Mouse (Mus musculus) midbrain, postnatal 0 days (tissue): ENCODE measurements at regions not wholly inside any gene's neighbourhood (a gene's known extent, or its start where the extent isn't known, plus 50 kb on each side); places are given as distances from the start of the nearest gene placed in this dataset.

Experiments used
- ATAC-seq: fragments of 200-750 bp; cut with Nextera tagmentation; 2 replicates; pipeline ENCODE4 v1.8.0; 2017; ENCODE audit warnings: moderate number of reproducible peaks, mild to moderate bottlenecking, moderate TSS enrichment, moderate library complexity; ENCODE audit not compliant: low FRiP score
- DNase-seq: peaks from one replicate; pipeline ENCODE4 v3.0.0-alpha.2; 2015; ENCODE audit warnings: low spot score
- H3K27ac ChIP-seq: fragments of 300-500 bp; sonication (generic); 2 replicates; pipeline ENCODE4 v1.5.1; 2014; ENCODE audit warnings: low read depth, mild to moderate bottlenecking, low read length, mixed read lengths
- H3K27me3 ChIP-seq: fragments of 300-500 bp; sonication (generic); 2 replicates; pipeline ENCODE4 v1.6.1; 2014; ENCODE audit warnings: low read length, control low read depth, mixed read lengths; ENCODE audit not compliant: insufficient read depth
- H3K36me3 ChIP-seq: fragments of 300-500 bp; sonication (generic); 2 replicates; pipeline ENCODE4 v1.6.1; 2014; ENCODE audit warnings: low read length, control low read depth, mixed read lengths; ENCODE audit not compliant: insufficient read depth
- H3K4me1 ChIP-seq: fragments of 300-500 bp; sonication (generic); 2 replicates; pipeline ENCODE4 v1.6.1; 2014; ENCODE audit warnings: mild to moderate bottlenecking, control low read depth, antibody characterized with exemption, low read length, mixed read lengths; ENCODE audit not compliant: insufficient read depth
- H3K4me2 ChIP-seq: fragments of 300-500 bp; sonication (generic); 2 replicates; pipeline ENCODE4 v1.6.1; 2014; ENCODE audit warnings: low read depth, mild to moderate bottlenecking, low read length, mixed read lengths; ENCODE audit not compliant: poor library complexity, severe bottlenecking
- H3K4me3 ChIP-seq: fragments of 300-500 bp; sonication (generic); 2 replicates; pipeline ENCODE4 v1.5.1; 2014; ENCODE audit warnings: low read depth, mild to moderate bottlenecking, low read length, moderate library complexity
- H3K9ac ChIP-seq: fragments of 300-500 bp; sonication (generic); replicated peaks from 2 replicates; pipeline ENCODE4 v1.6.1; 2014; ENCODE audit warnings: mild to moderate bottlenecking, low read length, moderate library complexity, mixed read lengths; ENCODE audit not compliant: poor library complexity, severe bottlenecking
- H3K9me3 ChIP-seq: fragments of 300-500 bp; sonication (generic); 2 replicates; pipeline ENCODE4 v1.6.1; 2016; ENCODE audit warnings: low read length, control low read depth
- CTCF ChIP-seq: IDR thresholded peaks from 2 replicates; pipeline ENCODE4 v1.5.1; 2016; ENCODE audit warnings: antibody characterized with exemption, mild to moderate bottlenecking
- WGBS: fragments of 180-500 bp; shearing (Covaris S2); extraction: QIAGEN DNeasy Blood & Tissue Kit; methylation state at CpG from one replicate; pipeline ENCODE4 v1.1.7; 2014; 5-methylcytosine and 5-hydroxymethylcytosine counted together

DNA sequence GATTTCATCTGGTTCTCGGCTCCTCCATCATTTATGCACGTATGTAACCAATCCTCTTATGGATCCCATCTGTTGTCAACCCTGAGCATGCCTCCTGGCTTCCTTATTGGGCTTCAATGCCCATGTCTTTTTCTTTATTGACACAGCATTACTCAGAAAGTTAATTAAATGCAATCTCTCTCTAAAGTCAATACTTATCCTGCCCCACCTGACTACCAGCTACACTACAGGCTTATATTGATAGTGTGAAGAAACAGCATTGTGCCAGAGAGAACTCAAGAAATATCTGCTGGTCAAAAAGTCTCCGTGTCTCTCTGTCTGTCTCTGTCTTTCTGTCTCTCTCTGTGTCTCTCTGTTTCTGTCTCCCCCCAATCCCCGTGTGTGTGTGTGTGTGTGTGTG is 194.7 kb upstream of the Rfx3 start:
- DNase-seq (no peak), ATAC-seq (no peak)
- no peak for TF ChIP-seq CTCF
- 91% methylated on average over 4 of the region's 4 CpGs for WGBS
- no peak overlapping the region for H3K9ac ChIP-seq
- no peak overlapping the region for H3K4me3 ChIP-seq
- no peak overlapping the region for H3K27ac ChIP-seq
- H3K9me3 ChIP-seq, result no peaks in the 10 kb centered on the region
- no peaks in the 10 kb centered on the region for H3K27me3 ChIP-seq
- H3K4me1 ChIP-seq, result no peaks in the 10 kb centered on the region
- no peak overlapping the region for H3K4me2 ChIP-seq
- no peaks in the 10 kb centered on the region for H3K36me3 ChIP-seq

DNA sequence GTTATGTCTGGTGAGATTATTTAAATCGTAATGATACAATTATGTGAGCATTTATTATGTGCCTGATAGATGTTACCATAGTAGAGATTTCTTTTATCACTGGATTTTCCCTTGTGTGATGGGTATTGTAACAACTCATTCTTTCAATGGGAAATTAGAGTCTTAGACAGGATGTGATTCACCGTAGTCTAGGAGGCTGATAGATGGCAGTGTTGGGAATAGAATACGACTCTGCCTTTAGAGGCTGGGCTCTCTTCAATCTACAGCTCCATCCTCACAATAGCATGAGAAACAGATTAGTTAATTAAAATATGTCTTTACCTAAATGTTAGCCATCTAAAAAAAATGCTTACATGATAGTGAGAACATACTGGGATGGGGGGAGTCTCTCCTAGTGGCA is 192.8 kb upstream of the Rfx3 start:
- H3K36me3 ChIP-seq, result no peaks in the 10 kb centered on the region
- no peak for ATAC-seq
- H3K9me3 ChIP-seq, result no peaks in the 10 kb centered on the region
- TF ChIP-seq CTCF, result no peak
- 77% methylated on average over 3 of the region's 3 CpGs for WGBS
- H3K27ac ChIP-seq, result no peak overlapping the region
- no peak overlapping the region for H3K4me2 ChIP-seq
- no peak overlapping the region for H3K4me3 ChIP-seq
- H3K9ac ChIP-seq, result no peak overlapping the region
- H3K27me3 ChIP-seq, result no peaks in the 10 kb centered on the region
- no peak for DNase-seq
- H3K4me1 ChIP-seq, result no peaks in the 10 kb centered on the region

DNA sequence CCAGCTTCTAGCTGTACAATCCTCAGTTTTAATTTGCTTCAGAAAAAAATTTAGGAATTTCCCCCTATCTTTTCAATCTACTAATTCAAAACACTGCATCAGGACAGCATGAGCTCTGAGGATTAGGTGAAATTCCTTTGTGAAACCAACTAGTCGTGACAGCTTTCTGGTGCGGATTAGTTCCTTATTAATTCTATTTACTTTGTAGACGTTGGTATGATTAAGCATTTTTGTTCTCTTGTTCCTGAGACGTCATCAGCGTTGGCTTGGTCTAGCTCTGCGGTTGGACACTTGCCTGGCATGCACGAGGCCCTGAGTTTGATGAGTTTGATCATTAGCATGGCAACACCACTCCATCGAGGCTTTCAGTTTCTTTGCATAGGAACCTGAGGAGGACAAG is 188.4 kb upstream of the Rfx3 start:
- Histone ChIP-seq H3K4me3 (no peak overlapping the region), H3K4me1 (no peaks in the 10 kb centered on the region), H3K4me2 (no peak overlapping the region), H3K27ac (no peak overlapping the region), H3K9ac (no peak overlapping the region), H3K27me3 (no peaks in the 10 kb centered on the region), H3K9me3 (no peaks in the 10 kb centered on the region), H3K36me3 (no peaks in the 10 kb centered on the region)
- WGBS, result 26% methylated on average over 8 of the region's 8 CpGs
- TF ChIP-seq CTCF, result no peak
- no peak for ATAC-seq
- DNase-seq, result no peak

DNA sequence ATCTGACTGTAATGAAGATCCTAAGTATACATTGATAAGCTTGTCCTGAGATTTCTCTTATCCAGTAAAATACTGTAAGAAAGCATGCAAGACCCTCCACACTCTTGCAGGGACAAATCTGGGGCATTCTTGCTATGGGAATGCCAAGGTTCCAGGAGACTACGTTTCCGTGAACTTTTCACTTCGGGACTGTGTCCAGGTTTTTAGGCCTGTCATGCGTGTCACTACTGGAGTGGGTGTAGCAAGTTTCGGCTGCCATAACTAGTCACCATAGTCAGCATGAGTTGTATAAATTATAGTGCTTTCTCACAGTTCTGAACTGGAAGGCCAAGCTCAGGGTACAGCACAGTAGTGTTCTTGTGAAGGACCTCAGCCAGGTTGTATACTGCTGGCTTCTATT is 185.9 kb upstream of the Rfx3 start:
- TF ChIP-seq CTCF, result no peak
- Histone ChIP-seq H3K4me1 (no peaks in the 10 kb centered on the region), H3K27ac (no peak overlapping the region), H3K36me3 (no peaks in the 10 kb centered on the region), H3K4me2 (no peak overlapping the region), H3K9me3 (no peaks in the 10 kb centered on the region), H3K9ac (no peak overlapping the region), H3K27me3 (no peaks in the 10 kb centered on the region), H3K4me3 (no peak overlapping the region)
- 94% methylated on average over 5 of the region's 5 CpGs for WGBS
- ATAC-seq (no peak), DNase-seq (no peak)

DNA sequence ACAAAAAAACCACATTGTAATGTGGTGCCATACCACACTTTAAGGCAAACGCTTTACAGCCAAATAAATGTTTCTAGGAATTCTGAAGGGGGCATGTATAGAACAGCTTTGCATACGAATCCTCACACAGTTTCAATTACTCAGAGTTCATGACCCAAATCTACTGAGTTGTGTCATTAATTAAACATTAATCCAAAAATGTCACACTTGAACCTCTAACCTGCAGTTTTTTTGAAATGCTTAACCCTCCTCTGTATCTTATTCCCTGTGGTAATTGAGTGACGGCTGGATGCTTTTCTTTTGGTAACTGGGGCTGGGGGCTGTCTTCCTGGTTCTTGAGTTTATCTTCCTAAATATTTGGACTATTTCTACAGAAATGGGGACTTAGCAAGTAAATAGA is 181.3 kb upstream of the Rfx3 start:
- DNase-seq, result no peak
- Histone ChIP-seq H3K9ac (no peak overlapping the region), H3K4me1 (peaks cover 2% of the 10 kb centered on the region; the same call in 1 of the 2 replicates), H3K36me3 (no peaks in the 10 kb centered on the region), H3K9me3 (no peaks in the 10 kb centered on the region), H3K27ac (no peak overlapping the region), H3K4me2 (no peak overlapping the region), H3K4me3 (no peak overlapping the region), H3K27me3 (no peaks in the 10 kb centered on the region)
- ATAC-seq, result no peak
- TF ChIP-seq CTCF, result no peak
- 57% methylated on average over 3 of the region's 3 CpGs for WGBS

DNA sequence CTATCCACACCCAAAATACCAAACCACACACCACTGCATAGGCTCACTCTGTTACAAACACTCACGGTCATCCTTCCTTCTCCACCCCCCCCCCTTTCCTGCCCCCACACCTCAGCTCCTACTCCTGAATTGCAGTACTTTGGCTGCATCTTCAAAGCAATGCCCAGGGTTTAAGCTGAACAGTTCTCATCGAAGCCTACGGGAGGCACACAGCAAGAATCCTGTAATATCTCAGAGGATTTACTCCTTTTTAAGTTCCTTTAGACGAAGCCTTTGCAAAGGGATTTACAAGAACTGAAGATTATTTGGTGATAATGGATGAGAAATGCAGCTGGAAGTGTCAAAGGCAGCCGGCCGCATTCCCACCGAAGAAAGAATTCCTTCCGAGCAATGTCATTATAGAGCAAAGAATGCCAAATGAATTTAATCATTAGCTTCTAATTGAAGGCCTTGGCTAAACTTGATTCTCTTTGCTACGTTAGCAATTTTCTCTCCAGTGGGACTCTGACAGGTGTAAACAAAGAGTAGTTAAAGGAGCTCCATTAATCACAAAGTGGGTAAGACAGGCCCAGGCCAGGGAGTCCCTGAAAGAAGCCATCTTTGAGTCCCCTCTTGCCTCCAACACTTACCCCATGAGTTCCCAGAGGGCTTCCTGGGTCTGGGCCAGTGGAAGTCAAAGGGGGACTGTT is 180.6 kb upstream of the Rfx3 start:
- Histone ChIP-seq H3K4me1 (peaks cover 2% of the 10 kb centered on the region; the same call in 1 of the 2 replicates), H3K9ac (no peak overlapping the region), H3K9me3 (no peaks in the 10 kb centered on the region), H3K4me2 (no peak overlapping the region), H3K27ac (no peak overlapping the region), H3K27me3 (no peaks in the 10 kb centered on the region), H3K36me3 (no peaks in the 10 kb centered on the region), H3K4me3 (no peak overlapping the region)
- TF ChIP-seq CTCF, result no peak
- DNase-seq (peak; percentile 15), ATAC-seq (no peak)
- WGBS, result 16% methylated on average over 9 of the region's 9 CpGs
